Mouse (Mus musculus): ENCODE data around the gene Decr2. TPM values are rescaled to one million over a fixed set of nuclear protein-coding genes. Genes with fewer than 3 reads are reported as not detected.

The Decr2 gene
- polyA plus RNA-seq, 1 experiment from 2014 or later = 34.0 TPM

Other genes with a start within 250 kb of the Decr2 start
- 2.2 and 2.5 TPM in 2 replicates for gene Gm20683, start 248.6 kb downstream of the Decr2 start, polyA plus RNA-seq (2015; fragmentation: Nextera tagmentation; extraction: Ambion mirVana)
- gene Rhot2, start 245.5 kb downstream of the Decr2 start, polyA plus RNA-seq (2015; fragmentation: Nextera tagmentation; extraction: Ambion mirVana) = 20.1 and 20.6 TPM in 2 replicates
- gene Wdr90, start 228.8 kb downstream of the Decr2 start, polyA plus RNA-seq (2015; fragmentation: Nextera tagmentation; extraction: Ambion mirVana) = 32.2 and 32.8 TPM in 2 replicates
- gene Mcrip2, start 221.6 kb downstream of the Decr2 start, polyA plus RNA-seq (2015; fragmentation: Nextera tagmentation; extraction: Ambion mirVana) = 18.1 and 21.7 TPM in 2 replicates
- 51.4 and 53.5 TPM in 2 replicates for gene Mettl26, start 215.3 kb downstream of the Decr2 start, polyA plus RNA-seq (2015; fragmentation: Nextera tagmentation; extraction: Ambion mirVana)
- 0.35 and 0.40 TPM in 2 replicates for gene Wfikkn1, start 209.5 kb downstream of the Decr2 start, polyA plus RNA-seq (2015; fragmentation: Nextera tagmentation; extraction: Ambion mirVana)
- gene Rab40c, start 170.6 kb downstream of the Decr2 start, polyA plus RNA-seq (2015; fragmentation: Nextera tagmentation; extraction: Ambion mirVana) = 25.6 and 27.4 TPM in 2 replicates
- 62.7 and 65.0 TPM in 2 replicates for gene Pigq, start 145.4 kb downstream of the Decr2 start, polyA plus RNA-seq (2015; fragmentation: Nextera tagmentation; extraction: Ambion mirVana)
- gene Nhlrc4, start 145.4 kb downstream of the Decr2 start, polyA plus RNA-seq (2015; fragmentation: Nextera tagmentation; extraction: Ambion mirVana) = 0.51 TPM in 1 of 2 replicates, not detected in the other
- gene A930017K11Rik, start 137.8 kb downstream of the Decr2 start, polyA plus RNA-seq (2015; fragmentation: Nextera tagmentation; extraction: Ambion mirVana) = 0.09 TPM in 1 of 2 replicates, not detected in the other
- gene Capn15, start 104.5 kb downstream of the Decr2 start, polyA plus RNA-seq (2015; fragmentation: Nextera tagmentation; extraction: Ambion mirVana) = 20.8 and 21.9 TPM in 2 replicates
- gene Rab11fip3, start 20.8 kb downstream of the Decr2 start, polyA plus RNA-seq (2015; fragmentation: Nextera tagmentation; extraction: Ambion mirVana) = 12.3 and 13.5 TPM in 2 replicates
- 85.0 and 92.3 TPM in 2 replicates for gene Nme4, start 5.3 kb upstream of the Decr2 start, polyA plus RNA-seq (2015; fragmentation: Nextera tagmentation; extraction: Ambion mirVana)
- 1.9 and 2.7 TPM in 2 replicates for gene Tmem8, start 23.0 kb upstream of the Decr2 start, polyA plus RNA-seq (2015; fragmentation: Nextera tagmentation; extraction: Ambion mirVana)
- gene Mrpl28, start 33.2 kb upstream of the Decr2 start, polyA plus RNA-seq (2015; fragmentation: Nextera tagmentation; extraction: Ambion mirVana) = 209 and 210 TPM in 2 replicates
- 16.5 and 18.9 TPM in 2 replicates for gene Axin1, start 48.4 kb upstream of the Decr2 start, polyA plus RNA-seq (2015; fragmentation: Nextera tagmentation; extraction: Ambion mirVana)
- gene Pdia2, start 108.8 kb upstream of the Decr2 start, polyA plus RNA-seq (2015; fragmentation: Nextera tagmentation; extraction: Ambion mirVana) = 0.39 and 0.78 TPM in 2 replicates
- gene Rgs11, start 112.6 kb upstream of the Decr2 start, polyA plus RNA-seq (2015; fragmentation: Nextera tagmentation; extraction: Ambion mirVana) = 11.7 and 12.8 TPM in 2 replicates
- gene Arhgdig, start 117.4 kb upstream of the Decr2 start, polyA plus RNA-seq (2015; fragmentation: Nextera tagmentation; extraction: Ambion mirVana) = 13.1 and 13.3 TPM in 2 replicates
- 44.4 and 44.7 TPM in 2 replicates for gene Fam234a, start 153.9 kb upstream of the Decr2 start, polyA plus RNA-seq (2015; fragmentation: Nextera tagmentation; extraction: Ambion mirVana)
- gene Luc7l, start 162.6 kb upstream of the Decr2 start, polyA plus RNA-seq (2015; fragmentation: Nextera tagmentation; extraction: Ambion mirVana) = 88.3 and 90.1 TPM in 2 replicates